Mouse (Mus musculus): Measurements from ENCODE around the gene Nkx6-1.

Gene Nkx6-1

DNA sequence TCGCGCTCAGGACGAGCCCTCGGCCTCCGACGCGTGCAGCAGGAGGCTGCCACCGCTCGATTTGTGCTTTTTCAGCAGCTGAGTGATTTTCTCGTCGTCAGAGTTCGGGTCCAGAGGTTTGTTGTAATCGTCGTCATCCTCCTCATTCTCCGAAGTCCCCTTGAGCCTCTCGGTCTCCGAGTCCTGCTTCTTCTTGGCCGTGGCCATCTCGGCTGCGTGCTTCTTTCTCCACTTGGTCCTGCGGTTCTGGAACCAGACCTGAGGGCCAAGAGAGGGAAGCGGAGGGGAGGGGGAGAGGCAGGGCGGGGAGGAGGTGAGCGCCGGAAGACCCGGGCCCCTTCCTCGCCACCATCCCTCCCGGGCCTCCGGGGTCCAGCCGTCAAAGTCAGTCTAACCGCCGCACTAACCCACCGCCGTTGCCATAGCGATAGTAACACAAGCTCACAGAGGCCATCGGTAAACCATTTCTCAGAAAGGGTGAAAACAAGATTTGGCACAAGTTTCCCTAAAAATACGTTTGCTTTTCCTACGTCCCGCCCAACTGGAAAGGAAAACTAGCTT is 5.3 kb downstream of the Nkx6-1 start:
- DNase-seq (ENCODE audit: low spot score in 2 of 2): peak in 1 of 2 experiments; percentile 10

DNA sequence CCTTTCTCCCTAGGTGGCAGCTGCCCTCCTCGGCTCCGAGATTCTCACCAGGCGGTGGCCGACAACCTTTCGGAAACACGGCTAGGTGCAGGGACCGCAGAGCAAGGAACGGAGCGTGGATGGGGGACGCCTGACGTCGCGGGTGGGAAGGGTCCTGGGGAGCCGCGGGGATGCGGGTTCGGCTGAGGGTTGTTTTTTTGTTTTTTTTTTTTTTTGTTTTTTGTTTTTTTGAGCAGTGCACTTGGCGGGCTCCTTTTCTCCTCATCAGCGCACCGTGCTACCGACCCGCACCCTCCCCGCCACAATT is 5.9 kb downstream of the Nkx6-1 start:
- no peak for DNase-seq (ENCODE audit: low spot score in 2 of 2)

DNA sequence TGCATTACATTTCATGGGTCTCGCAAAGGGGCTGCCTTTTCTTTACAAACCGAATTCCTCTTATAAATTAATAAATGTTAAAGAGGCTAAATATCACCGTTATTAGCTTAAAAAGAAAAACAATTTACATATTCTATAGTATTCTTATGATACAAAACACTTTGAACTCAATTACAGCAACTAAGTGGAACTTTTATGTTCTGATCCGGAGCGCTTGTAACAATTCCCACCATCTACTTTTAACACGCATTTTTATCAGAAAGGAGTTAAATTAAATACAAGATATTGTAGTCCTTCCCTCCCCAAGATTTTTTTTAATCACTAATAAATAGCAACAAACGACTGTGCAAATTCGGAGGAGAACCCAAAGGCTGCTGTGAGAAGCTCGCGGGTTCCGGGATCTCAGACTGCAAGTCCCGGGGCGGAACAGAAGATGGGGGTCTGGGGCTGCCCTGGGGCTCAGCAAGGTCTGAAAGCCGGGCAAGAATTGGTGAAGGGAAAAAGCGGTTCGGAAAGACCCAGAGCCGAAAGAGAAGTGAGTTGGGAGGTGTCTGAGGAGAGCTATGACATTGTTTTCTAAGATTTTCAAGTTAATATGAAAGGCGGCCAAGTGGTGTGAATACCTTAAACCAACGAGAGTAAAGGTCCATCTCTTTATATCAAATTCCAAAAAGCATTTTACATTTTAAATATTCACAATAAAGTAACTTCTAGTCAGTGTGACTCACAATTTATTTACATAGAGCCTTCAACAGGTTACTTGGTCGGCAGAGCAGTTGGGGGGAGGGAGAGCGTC is 6.4 kb downstream of the Nkx6-1 start:
- no peak for DNase-seq (ENCODE audit: low spot score in 2 of 2)

DNA sequence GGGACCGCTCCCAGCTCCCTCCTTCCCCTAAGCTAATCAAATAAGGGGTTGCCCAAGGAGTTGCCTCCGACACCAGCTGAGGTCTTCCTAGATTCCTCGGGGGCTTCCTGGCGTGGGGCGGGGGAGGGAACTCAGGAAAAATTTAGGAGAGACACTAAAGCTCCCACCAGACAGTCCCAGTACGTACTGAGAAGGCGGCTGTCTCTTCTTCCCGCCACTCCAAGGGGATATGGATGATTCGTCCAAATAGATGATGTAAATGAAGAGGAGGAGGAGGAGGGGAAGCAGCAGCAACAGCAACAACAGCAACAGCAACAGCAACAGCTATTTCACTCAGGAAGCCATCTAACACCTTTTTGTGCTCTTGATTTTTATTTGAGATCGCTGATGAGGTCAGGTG is 7.1 kb downstream of the Nkx6-1 start:
- no peak for DNase-seq (ENCODE audit: low spot score in 2 of 2)

DNA sequence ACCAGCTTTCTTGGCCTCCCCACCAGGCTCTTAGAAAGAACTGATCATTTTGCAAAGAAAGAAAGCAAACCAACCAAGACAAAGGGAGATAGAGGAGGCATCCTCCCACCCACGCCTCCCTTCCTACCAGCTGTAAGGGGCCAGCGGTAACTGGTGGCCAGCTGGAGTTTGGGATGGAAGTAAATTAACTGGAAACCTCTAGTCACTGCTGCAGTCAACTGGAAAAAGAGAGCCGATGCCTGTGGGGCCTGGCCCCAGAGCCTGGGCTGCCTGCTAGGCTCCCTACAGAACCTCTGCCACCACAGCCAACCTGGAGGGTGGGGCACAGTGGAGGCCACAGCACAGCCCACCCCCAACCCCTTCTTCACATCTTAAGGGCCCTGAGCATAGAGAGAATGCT is 8.7 kb downstream of the Nkx6-1 start:
- no peak for DNase-seq (ENCODE audit: low spot score in 2 of 2)

DNA sequence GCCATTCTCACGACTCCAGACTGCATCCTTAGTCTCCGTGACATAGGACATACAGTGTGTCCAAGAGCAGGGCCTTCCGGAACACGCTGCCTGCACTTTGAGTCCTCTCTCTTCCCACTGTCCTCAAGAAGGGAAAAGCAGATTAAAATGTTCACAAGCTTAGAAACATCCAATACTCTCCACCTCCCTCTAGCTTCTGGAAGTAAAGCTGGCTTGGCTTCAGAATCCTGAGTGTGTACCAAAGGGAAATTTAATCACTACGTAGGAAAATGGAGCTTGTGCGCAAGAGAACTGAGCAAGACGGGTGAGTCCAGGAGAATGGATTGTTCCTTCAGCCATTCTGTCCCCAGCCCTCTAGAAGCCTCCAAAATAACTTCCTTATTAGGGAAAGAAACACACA is 9.4 kb downstream of the Nkx6-1 start:
- DNase-seq (ENCODE audit: low spot score in 2 of 2): no peak

DNA sequence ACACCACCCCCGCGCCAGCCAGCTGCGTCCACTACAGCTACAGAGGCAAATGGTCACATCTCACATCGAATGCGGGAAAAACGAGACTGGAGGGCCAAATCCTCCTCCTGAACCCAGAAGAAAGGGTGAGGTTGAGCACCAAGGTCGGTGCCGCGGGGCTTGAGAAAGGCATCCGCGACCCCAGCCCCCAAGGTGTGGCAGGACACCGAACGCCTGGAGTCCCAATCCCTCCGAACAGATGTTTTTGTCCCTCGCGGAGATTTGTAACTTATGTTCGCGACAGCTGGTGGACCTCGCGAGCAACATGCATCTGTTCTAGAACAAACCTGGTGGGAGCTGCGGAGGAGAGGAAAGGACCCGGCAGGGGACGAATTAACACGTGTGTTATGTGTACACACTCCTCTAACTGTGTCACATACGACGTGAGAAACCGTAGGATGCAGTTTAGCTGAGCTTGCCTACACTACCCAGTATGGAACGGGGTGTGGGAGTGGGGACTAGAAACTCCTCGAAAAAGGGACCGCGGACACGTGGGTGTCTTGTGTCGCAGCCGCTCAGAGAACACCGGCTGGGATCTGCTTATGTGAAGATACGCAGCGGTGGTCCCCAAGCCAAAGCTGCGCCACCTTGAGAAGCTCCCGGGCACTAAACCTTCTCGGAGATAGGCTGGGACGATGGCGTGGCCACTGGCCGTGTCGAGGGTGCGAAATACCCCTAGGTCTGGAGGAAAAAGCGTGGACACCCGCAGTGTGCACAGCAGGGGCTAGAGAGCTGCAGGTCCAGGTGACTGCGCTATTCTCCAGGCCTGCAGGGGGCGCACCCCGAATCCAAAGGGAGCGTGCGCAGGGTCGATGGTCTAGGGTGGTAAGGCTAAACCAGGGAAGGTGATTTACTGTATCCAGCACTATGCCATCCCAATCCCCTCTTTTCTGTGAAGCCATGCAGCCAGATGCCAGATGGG is 16.8 kb downstream of the Nkx6-1 start:
- DNase-seq (ENCODE audit: low spot score in 2 of 2): no peak

DNA sequence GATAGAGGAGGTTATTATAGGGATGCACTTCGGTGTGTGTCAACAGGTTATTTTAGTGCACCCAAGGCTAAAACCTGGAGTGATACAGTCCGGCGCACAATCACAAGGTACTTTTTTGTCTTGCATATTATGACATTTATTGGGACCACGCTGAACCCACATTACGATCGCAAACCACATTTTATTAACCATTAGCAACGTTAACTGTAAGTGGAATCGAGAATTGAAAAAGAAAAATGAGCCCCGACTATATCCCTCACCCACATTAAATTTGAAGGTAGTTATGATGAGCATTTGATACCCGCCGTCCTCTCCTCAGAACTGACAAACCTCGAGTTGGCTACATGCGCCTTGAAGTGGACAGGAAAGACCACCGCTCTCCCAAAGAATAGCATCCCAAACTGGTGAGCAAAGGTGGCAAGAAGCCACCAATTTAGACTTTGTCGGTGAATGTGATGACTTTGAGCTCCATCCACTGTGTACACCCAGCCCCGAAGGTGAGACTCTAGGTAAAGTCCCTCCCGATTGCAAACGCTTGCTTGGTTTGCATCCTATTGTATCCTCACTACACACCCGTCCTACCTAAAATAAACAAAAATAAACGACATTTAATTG is 17.7 kb downstream of the Nkx6-1 start:
- DNase-seq (ENCODE audit: low spot score in 2 of 2): no peak

DNA sequence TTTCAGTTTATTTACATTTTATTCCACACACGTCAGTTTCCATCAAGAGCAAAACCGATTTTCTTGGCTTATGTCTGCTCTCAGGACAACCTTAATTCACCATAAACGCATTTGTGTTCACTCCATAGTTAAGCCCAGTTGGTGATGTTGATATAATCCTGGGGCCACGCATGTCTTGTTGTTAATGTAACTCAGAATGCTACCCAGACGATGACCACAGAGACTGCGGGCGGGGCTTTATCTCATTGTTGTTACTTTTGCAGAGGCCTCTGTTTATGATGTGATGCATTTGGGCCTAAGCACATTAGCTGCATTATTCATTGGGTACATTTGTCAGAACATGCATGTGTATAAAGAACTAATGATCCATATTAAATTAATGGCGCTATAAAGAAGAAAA is 19.7 kb downstream of the Nkx6-1 start:
- DNase-seq (ENCODE audit: low spot score in 2 of 2): no peak

DNA sequence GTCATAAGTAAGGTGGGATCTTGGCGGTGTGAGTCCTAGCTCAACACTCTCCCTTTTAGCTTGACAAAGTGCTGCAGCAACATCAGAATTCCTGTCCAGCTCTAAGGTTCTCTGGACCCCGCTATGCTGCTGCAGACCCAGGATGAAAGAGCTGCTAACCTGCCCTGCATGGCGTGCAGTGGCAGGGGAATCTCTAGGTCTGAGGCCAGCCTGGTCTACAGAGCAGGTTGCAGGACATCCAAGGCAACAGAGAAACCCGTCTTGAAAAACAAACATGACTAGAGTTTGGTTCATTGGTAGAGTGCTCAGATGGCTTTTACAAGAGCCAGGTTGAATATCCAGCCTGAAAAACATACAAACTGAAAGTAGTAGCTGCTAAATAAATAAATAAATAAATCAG is 26.7 kb downstream of the Nkx6-1 start:
- DNase-seq (ENCODE audit: low spot score in 2 of 2): no peak

Measured in cerebellum, postnatal 4 days (tissue).